Mouse (Mus musculus): ENCODE results near the gene Slc27a4. TPM values are rescaled to one million over a fixed set of nuclear protein-coding genes. Genes with fewer than 3 reads are reported as not detected.

The Slc27a4 gene
- polyA plus RNA-seq, 1 experiment, result 8.8 TPM

- no peak for TF ChIP-seq GATA1 (IDR thresholded peaks at IDR 0.05; ENCODE audit: low read length)
These were observed 982 bp downstream of the Slc27a4 start for GRCm38 (mm10) chr2:29803400-29803831.

GRCm38 (mm10) chr2:29815678-29816371 is 13.4 kb downstream of the Slc27a4 start:
- TF ChIP-seq GATA1 (IDR thresholded peaks at IDR 0.05; ENCODE audit: low read length), result no peak

GRCm38 (mm10) chr2:29817426-29818232 is 15.2 kb downstream of the Slc27a4 start:
- no peak for TF ChIP-seq GATA1 (IDR thresholded peaks at IDR 0.05; ENCODE audit: low read length)

- TF ChIP-seq GATA1 (IDR thresholded peaks at IDR 0.05; ENCODE audit: low read length), result no peak
These were observed 16.9 kb downstream of the Slc27a4 start for GRCm38 (mm10) chr2:29819363-29819762.

GRCm38 (mm10) chr2:29820025-29820817 is 17.8 kb downstream of the Slc27a4 start, which contains the start of gene Urm1:
Gene Urm1, plus strand, starts transcription at chr2:29820075.
- TF ChIP-seq GATA1 (IDR thresholded peaks at IDR 0.05; ENCODE audit: low read length), result no peak

- TF ChIP-seq GATA1 (IDR thresholded peaks at IDR 0.05; ENCODE audit: low read length), result no peak
These were observed 24.0 kb downstream of the Slc27a4 start for GRCm38 (mm10) chr2:29826318-29826925.

GRCm38 (mm10) chr2:29826926-29827708 is 24.7 kb downstream of the Slc27a4 start:
- no peak for TF ChIP-seq GATA1 (IDR thresholded peaks at IDR 0.05; ENCODE audit: low read length)

- TF ChIP-seq GATA1 (IDR thresholded peaks at IDR 0.05; ENCODE audit: low read length), result no peak
These were observed 25.2 kb downstream of the Slc27a4 start for GRCm38 (mm10) chr2:29827709-29828024.

GRCm38 (mm10) chr2:29831106-29831505 is 28.7 kb downstream of the Slc27a4 start:
- no peak for TF ChIP-seq GATA1 (IDR thresholded peaks at IDR 0.05; ENCODE audit: low read length)

GRCm38 (mm10) chr2:29833796-29834195 is 31.4 kb downstream of the Slc27a4 start:
- no peak for TF ChIP-seq GATA1 (IDR thresholded peaks at IDR 0.05; ENCODE audit: low read length)

GRCm38 (mm10) chr2:29835391-29835899 is 33.0 kb downstream of the Slc27a4 start:
- no peak for TF ChIP-seq GATA1 (IDR thresholded peaks at IDR 0.05; ENCODE audit: low read length)

- no peak for TF ChIP-seq GATA1 (IDR thresholded peaks at IDR 0.05; ENCODE audit: low read length)
These were observed 37.0 kb downstream of the Slc27a4 start for GRCm38 (mm10) chr2:29839460-29839859.

GRCm38 (mm10) chr2:29843231-29844105 is 41.0 kb downstream of the Slc27a4 start:
- TF ChIP-seq GATA1 (IDR thresholded peaks at IDR 0.05; ENCODE audit: low read length), result no peak

- no peak for TF ChIP-seq GATA1 (IDR thresholded peaks at IDR 0.05; ENCODE audit: low read length)
These were observed 41.7 kb downstream of the Slc27a4 start for GRCm38 (mm10) chr2:29844115-29844514.

Data from G1E-ER4 (cell line).